Mouse (Mus musculus): ENCODE data around the gene Myo1e. TPM values are rescaled to one million over a fixed set of nuclear protein-coding genes. Genes with fewer than 3 reads are reported as not detected.

Gene Myo1e
- polyA plus RNA-seq, 1 experiment from 2014 or later: 5.1 TPM

DNA sequence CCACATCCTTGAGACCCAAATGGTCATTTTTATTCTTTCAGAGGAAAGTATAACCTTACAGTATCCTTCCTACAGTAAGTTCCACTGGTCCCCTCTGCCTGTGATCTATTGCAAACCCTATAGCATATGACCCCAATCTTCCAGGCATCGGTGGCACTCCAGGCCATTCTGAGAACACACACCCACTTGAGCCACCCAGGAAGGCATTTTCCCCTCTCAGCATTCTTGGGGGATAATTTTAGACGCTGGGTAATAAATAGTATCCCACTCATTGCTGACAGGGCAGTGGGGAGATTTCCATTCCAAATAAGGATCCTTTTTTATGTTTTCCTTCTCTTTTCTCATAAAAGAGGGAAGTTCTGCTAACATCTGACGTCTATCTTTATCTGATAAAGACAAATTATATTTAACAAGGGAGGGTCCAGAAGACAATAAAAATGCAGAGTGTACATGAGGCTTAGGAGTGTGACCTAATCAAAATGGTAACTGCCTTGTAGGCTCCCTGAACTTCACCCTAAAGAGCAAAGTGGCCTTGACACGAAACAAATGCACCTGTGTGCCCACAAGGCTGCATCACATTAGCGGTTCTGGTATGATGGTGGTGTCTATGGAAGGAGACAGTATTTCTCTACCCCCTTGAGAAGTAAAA lies 121.2 kb downstream of the Myo1e start:
- no peak for ATAC-seq (ENCODE audit: low read depth)
- no peaks in the 10 kb centered on the region for H3K27me3 ChIP-seq (ENCODE audit: control insufficient read depth, insufficient read depth, low read depth, low read length)
- no peak overlapping the region for H3K9ac ChIP-seq (ENCODE audit: low read depth, low read length)
- 41% methylated on average over 5 of the region's 5 CpGs for WGBS (ENCODE audit: insufficient replicate concordance)
- no peak overlapping the region for H3K4me3 ChIP-seq (ENCODE audit: low read depth, low read length)
- H3K4me1 ChIP-seq (ENCODE audit: control insufficient read depth, low read depth, low read length): no peaks in the 10 kb centered on the region
- H3K4me2 ChIP-seq (ENCODE audit: low read depth, low read length): no peak overlapping the region
- H3K9me3 ChIP-seq (replicated peaks; ENCODE audit: control insufficient read depth, low read length): no peaks in the 10 kb centered on the region
- no peak overlapping the region for H3K27ac ChIP-seq (ENCODE audit: low read length)
- no peaks in the 10 kb centered on the region for H3K36me3 ChIP-seq (ENCODE audit: control insufficient read depth, insufficient read depth)

DNA sequence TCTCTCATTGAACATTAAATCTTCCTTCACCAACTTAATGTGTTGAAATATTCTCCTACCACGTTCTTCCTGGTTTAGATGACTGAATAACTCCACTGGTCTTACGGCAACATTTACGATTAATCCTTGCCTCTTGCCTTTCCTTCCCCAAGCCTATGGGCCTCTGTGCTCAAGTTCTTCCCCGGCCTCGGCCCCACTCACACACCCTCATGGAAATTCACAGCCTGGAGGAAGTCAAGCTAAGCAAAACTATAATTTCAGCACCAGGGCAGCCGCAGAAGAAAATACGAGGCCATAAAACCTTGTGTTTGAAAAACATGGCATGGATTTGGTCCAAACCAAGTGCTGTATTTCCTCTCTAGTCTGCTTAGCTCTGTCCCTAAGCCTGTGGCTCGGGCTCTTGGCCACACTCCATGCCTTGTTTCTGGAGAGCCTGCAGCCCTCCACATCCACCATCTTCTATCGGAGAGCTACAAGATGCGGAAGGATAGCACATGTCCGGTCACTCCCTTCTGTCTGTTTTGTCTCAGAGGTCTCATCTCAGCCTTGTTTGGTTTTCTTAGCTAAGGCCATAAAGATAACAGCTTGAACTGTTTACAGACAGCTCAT lies 124.7 kb downstream of the Myo1e start:
- ATAC-seq (ENCODE audit: low read depth): no peak
- no peak overlapping the region for H3K4me2 ChIP-seq (ENCODE audit: low read depth, low read length)
- H3K4me3 ChIP-seq (ENCODE audit: low read depth, low read length): no peak overlapping the region
- no peaks in the 10 kb centered on the region for H3K36me3 ChIP-seq (ENCODE audit: control insufficient read depth, insufficient read depth)
- H3K27me3 ChIP-seq (ENCODE audit: control insufficient read depth, insufficient read depth, low read depth, low read length): no peaks in the 10 kb centered on the region
- 49% methylated on average over 11 of the region's 11 CpGs for WGBS (ENCODE audit: insufficient replicate concordance)
- no peak overlapping the region for H3K9ac ChIP-seq (ENCODE audit: low read depth, low read length)
- H3K27ac ChIP-seq (ENCODE audit: low read length): no peak overlapping the region
- H3K4me1 ChIP-seq (ENCODE audit: control insufficient read depth, low read depth, low read length): no peaks in the 10 kb centered on the region
- H3K9me3 ChIP-seq (replicated peaks; ENCODE audit: control insufficient read depth, low read length): no peaks in the 10 kb centered on the region

DNA sequence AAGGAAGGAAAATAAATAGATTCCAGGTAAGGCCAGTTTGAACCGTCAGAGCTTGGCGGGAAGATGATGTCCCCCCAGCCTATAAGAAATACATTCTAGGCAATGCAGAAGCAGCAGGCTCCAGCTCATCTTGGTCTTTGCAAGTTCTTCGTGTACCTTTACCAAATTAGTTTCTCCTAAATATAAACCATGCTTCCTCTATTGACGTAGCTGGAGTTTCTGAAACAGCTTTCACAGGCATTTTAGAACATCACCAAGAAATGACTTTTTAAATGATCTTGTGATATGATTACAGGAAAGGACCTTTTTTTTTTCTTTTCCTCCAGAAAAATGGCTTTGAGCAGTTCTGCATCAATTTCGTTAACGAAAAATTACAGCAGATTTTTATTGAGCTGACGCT lies 131.2 kb downstream of the Myo1e start:
- 73% methylated on average over 7 of the region's 7 CpGs for WGBS (ENCODE audit: insufficient replicate concordance)
- peaks cover 7% of the 10 kb centered on the region for H3K36me3 ChIP-seq (ENCODE audit: control insufficient read depth, insufficient read depth)
- H3K9me3 ChIP-seq (replicated peaks; ENCODE audit: control insufficient read depth, low read length): no peaks in the 10 kb centered on the region
- H3K4me3 ChIP-seq (ENCODE audit: low read depth, low read length): no peak overlapping the region
- no peak overlapping the region for H3K9ac ChIP-seq (ENCODE audit: low read depth, low read length)
- H3K27ac ChIP-seq (ENCODE audit: low read length): no peak overlapping the region
- H3K4me2 ChIP-seq (ENCODE audit: low read depth, low read length): no peak overlapping the region
- no peak for ATAC-seq (ENCODE audit: low read depth)
- no peaks in the 10 kb centered on the region for H3K4me1 ChIP-seq (ENCODE audit: control insufficient read depth, low read depth, low read length)
- H3K27me3 ChIP-seq (ENCODE audit: control insufficient read depth, insufficient read depth, low read depth, low read length): no peaks in the 10 kb centered on the region

DNA sequence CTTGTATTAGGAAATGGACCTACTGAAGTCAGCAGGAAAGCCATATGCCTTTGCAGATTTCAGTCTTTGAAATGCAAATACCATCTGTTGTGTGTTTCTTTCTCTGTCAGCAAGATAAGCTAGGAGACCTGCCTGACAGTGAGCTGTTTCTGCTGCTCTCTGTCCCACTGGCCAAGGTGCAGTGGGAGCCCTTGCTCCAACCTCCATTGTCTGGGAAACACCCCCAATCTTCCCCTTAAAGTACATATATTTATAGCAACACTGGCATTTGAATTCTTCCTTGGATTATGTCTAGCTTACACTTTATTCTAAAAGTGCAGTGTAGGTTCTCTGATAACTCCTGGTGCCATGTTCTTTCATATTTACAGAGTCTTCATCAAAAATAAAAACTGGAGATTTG lies 131.7 kb downstream of the Myo1e start:
- Histone ChIP-seq H3K9ac (ENCODE audit: low read depth, low read length) (no peak overlapping the region), H3K9me3 (replicated peaks; ENCODE audit: control insufficient read depth, low read length) (no peaks in the 10 kb centered on the region), H3K4me2 (ENCODE audit: low read depth, low read length) (no peak overlapping the region), H3K36me3 (ENCODE audit: control insufficient read depth, insufficient read depth) (peaks cover 7% of the 10 kb centered on the region), H3K27ac (ENCODE audit: low read length) (no peak overlapping the region), H3K27me3 (ENCODE audit: control insufficient read depth, insufficient read depth, low read depth, low read length) (no peaks in the 10 kb centered on the region), H3K4me3 (ENCODE audit: low read depth, low read length) (no peak overlapping the region), H3K4me1 (ENCODE audit: control insufficient read depth, low read depth, low read length) (no peaks in the 10 kb centered on the region)
- ATAC-seq (ENCODE audit: low read depth): no peak

DNA sequence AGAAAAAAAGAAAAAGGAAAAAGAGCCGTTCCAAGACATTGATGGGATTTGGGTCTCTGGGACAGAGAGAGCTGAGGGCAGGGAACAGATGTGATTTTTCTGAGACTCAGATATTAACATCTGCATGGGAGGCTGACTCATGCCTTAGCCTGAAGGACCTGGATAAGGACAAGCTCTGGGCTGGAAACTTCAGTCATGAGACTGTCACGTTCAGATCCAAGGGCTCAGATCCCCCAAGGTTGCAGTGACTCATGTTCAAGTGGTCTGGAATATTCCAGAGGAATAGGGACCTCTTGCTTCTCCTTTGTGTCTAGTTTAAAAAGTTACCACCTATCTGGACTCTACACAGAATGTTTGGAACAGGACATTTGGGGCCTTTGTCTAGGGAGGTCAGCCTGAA lies 142.1 kb downstream of the Myo1e start:
- WGBS (ENCODE audit: insufficient replicate concordance): 55% methylated on average over 2 of the region's 2 CpGs
- no peak overlapping the region for H3K4me3 ChIP-seq (ENCODE audit: low read depth, low read length)
- H3K27me3 ChIP-seq (ENCODE audit: control insufficient read depth, insufficient read depth, low read depth, low read length): no peaks in the 10 kb centered on the region
- H3K4me1 ChIP-seq (ENCODE audit: control insufficient read depth, low read depth, low read length): no peaks in the 10 kb centered on the region
- H3K9me3 ChIP-seq (replicated peaks; ENCODE audit: control insufficient read depth, low read length): no peaks in the 10 kb centered on the region
- H3K9ac ChIP-seq (ENCODE audit: low read depth, low read length): no peak overlapping the region
- no peak overlapping the region for H3K27ac ChIP-seq (ENCODE audit: low read length)
- H3K36me3 ChIP-seq (ENCODE audit: control insufficient read depth, insufficient read depth): no peaks in the 10 kb centered on the region
- no peak for ATAC-seq (ENCODE audit: low read depth)
- no peak overlapping the region for H3K4me2 ChIP-seq (ENCODE audit: low read depth, low read length)

DNA sequence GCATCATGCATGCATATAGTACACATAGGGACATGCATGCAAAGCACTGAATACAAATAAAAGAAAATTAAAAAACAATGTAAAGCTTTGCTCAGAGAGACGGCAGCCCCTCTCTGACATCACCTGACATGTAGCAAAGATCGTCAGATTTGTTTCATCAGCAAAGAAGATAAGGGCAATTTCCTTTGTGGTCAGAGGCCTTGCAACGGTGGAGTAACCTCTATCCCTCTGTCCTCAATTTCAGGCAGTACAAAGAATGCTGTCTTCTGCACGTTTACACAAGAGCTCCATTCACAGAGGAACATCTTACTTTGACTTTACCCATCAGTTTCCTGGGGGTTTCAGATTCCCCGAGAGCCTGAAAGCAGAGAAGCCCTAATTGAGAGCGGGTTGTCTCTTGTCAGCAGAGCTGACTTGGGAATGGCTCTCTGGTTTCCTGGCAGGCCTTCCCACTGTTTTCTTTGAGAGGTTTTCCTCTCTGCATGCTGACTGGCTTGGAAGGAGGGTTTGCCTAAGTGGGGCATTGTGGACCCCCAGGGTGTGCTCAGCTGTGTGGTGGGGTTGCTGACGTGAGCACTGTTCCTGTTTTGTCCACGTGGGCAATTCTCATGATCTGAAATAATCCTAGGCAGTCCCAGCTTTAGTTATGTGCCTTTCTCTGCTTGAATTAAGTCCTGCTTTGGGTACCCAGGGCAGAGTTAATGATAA lies 144.6 kb downstream of the Myo1e start:
- H3K4me1 ChIP-seq (ENCODE audit: control insufficient read depth, low read depth, low read length): no peaks in the 10 kb centered on the region
- WGBS (ENCODE audit: insufficient replicate concordance): 23% methylated on average over 8 of the region's 8 CpGs
- no peaks in the 10 kb centered on the region for H3K27me3 ChIP-seq (ENCODE audit: control insufficient read depth, insufficient read depth, low read depth, low read length)
- ATAC-seq (ENCODE audit: low read depth): no peak
- no peaks in the 10 kb centered on the region for H3K36me3 ChIP-seq (ENCODE audit: control insufficient read depth, insufficient read depth)
- no peak overlapping the region for H3K4me2 ChIP-seq (ENCODE audit: low read depth, low read length)
- no peak overlapping the region for H3K9ac ChIP-seq (ENCODE audit: low read depth, low read length)
- H3K27ac ChIP-seq (ENCODE audit: low read length): no peak overlapping the region
- H3K9me3 ChIP-seq (replicated peaks; ENCODE audit: control insufficient read depth, low read length): no peaks in the 10 kb centered on the region
- H3K4me3 ChIP-seq (ENCODE audit: low read depth, low read length): no peak overlapping the region

DNA sequence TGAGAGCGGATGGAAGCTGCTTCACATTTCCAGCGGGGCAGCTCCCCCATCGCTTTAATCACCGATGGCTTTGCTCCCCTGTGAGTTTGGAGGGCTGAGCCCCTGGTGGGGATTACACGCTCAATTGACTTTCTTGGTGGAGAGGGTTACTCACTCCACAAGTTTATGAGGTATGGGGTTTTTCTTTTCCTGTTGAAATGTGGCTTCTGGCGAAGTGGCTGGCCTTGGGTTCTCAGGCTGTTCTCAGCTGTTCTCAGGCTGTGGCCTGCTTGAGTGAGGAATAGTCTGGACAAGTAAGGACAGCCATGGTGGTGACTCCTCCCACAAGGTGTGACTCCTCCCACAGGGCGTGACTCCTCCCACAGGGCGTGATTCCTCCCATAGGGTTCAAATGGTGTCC lies 149.1 kb downstream of the Myo1e start:
- H3K4me3 ChIP-seq (ENCODE audit: low read depth, low read length): no peak overlapping the region
- H3K9me3 ChIP-seq (replicated peaks; ENCODE audit: control insufficient read depth, low read length): no peaks in the 10 kb centered on the region
- H3K4me2 ChIP-seq (ENCODE audit: low read depth, low read length): no peak overlapping the region
- no peaks in the 10 kb centered on the region for H3K4me1 ChIP-seq (ENCODE audit: control insufficient read depth, low read depth, low read length)
- no peaks in the 10 kb centered on the region; the same call in 1 of the 2 replicates for H3K36me3 ChIP-seq (ENCODE audit: control insufficient read depth, insufficient read depth)
- no peak overlapping the region for H3K27ac ChIP-seq (ENCODE audit: low read length)
- no peak overlapping the region for H3K9ac ChIP-seq (ENCODE audit: low read depth, low read length)
- WGBS (ENCODE audit: insufficient replicate concordance): 60% methylated on average over 8 of the region's 8 CpGs
- H3K27me3 ChIP-seq (ENCODE audit: control insufficient read depth, insufficient read depth, low read depth, low read length): no peaks in the 10 kb centered on the region
- ATAC-seq (ENCODE audit: low read depth): no peak

DNA sequence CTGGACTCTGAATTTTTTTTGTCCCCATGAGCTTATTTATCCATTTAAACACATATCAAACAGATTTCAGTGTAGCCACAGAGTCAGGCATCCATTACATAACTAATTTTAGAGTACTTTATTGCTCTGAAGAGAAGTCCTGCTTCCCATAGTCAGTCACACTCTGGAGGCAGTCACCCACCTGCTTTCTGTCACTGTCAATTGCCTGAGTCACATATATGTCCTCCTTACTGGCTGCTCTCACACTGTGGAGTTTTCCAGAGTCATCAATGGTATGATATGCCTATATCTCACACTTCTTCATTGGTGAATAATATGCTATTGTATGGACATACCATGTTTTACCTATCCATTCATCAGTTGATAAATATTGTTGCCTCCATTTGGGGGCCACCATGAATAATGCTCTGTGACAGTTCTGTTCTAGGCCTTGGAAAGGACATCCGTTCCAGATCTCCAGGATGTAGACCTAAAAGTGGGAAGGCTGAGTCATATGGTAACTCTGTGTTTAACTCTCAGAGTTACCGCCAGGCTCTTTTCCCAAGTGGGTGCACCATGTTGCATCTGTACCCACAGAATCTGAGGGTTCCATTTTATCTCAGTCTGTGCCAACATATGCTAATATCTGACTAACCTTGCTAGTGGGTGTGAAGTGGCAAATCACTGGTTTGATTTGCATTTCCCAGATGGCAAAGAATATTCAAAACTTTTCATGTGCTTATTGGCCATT lies 152.4 kb downstream of the Myo1e start:
- H3K27me3 ChIP-seq (ENCODE audit: control insufficient read depth, insufficient read depth, low read depth, low read length): no peaks in the 10 kb centered on the region
- no peaks in the 10 kb centered on the region for H3K9me3 ChIP-seq (replicated peaks; ENCODE audit: control insufficient read depth, low read length)
- H3K9ac ChIP-seq (ENCODE audit: low read depth, low read length): no peak overlapping the region
- H3K4me2 ChIP-seq (ENCODE audit: low read depth, low read length): no peak overlapping the region
- H3K4me1 ChIP-seq (ENCODE audit: control insufficient read depth, low read depth, low read length): no peaks in the 10 kb centered on the region
- H3K4me3 ChIP-seq (ENCODE audit: low read depth, low read length): no peak overlapping the region
- no peak overlapping the region for H3K27ac ChIP-seq (ENCODE audit: low read length)
- ATAC-seq (ENCODE audit: low read depth): no peak
- H3K36me3 ChIP-seq (ENCODE audit: control insufficient read depth, insufficient read depth): no peaks in the 10 kb centered on the region; the same call in 1 of the 2 replicates
- 67% methylated on average over 2 of the region's 2 CpGs for WGBS (ENCODE audit: insufficient replicate concordance)

DNA sequence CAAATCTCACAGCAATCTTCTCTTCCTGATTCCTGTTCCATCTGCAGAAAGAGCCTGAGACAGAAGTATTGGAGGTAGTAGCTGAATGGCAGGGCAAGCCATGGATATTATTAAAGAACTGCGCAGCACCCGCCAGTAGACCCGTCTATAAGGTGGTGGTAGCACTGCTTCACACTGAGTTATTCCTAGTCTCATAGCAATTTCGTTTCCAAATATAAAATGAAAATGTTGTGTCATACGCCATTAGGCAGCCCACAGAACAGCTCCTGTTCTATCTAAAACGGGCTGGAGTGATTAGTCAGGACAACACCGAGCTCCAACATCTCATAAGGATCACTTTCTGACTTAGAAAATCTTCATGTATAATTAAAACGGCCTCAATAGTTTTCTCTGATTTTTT lies 157.6 kb downstream of the Myo1e start:
- no peak for ATAC-seq (ENCODE audit: low read depth)

More for the DNA sequence above, 157.6 kb downstream of the Myo1e start:
- Histone ChIP-seq H3K9ac (ENCODE audit: low read depth, low read length) (no peak overlapping the region), H3K4me2 (ENCODE audit: low read depth, low read length) (no peak overlapping the region), H3K27ac (ENCODE audit: low read length) (no peak overlapping the region), H3K4me1 (ENCODE audit: control insufficient read depth, low read depth, low read length) (no peaks in the 10 kb centered on the region), H3K4me3 (ENCODE audit: low read depth, low read length) (no peak overlapping the region), H3K9me3 (replicated peaks; ENCODE audit: control insufficient read depth, low read length) (no peaks in the 10 kb centered on the region), H3K36me3 (ENCODE audit: control insufficient read depth, insufficient read depth) (peaks cover 2% of the 10 kb centered on the region; the same call in 1 of the 2 replicates), H3K27me3 (ENCODE audit: control insufficient read depth, insufficient read depth, low read depth, low read length) (no peaks in the 10 kb centered on the region)
- 63% methylated on average over 8 of the region's 8 CpGs for WGBS (ENCODE audit: insufficient replicate concordance)
